Mouse (Mus musculus) liver, embryonic 14.5 days (tissue): Measurements from ENCODE around the gene Tnfaip2.

Experiments used
- CTCF ChIP-seq: IDR thresholded peaks from 2 replicates; pipeline ENCODE4 v1.5.1; 2016; ENCODE audit warnings: antibody characterized with exemption, low read depth, control low read depth
- EP300 ChIP-seq: IDR thresholded peaks from 2 replicates; pipeline ENCODE4 v1.6.1; 2016; ENCODE audit warnings: antibody characterized with exemption, low read depth

DNA sequence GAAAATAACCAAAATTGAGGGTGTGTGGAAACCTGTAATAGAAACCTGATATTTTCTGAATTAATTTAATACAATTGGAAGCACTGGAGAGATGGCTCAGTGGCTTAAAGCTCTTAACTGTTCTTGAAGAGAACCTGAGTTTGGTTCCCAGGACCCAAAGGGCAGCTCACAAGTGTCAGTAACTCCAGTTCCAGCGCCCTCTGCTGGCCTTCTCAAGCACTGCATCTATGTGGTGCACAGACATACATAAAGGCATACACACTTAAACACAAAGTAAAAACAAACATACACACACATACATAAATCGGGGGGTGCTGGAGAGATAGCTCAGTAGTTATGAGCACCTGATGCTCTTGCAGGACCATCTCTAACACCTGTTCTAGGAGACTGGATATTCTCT, 54.8 kb downstream of the Tnfaip2 start:
- TF ChIP-seq CTCF (peak; percentile 79), EP300 (no peak)
